Mouse (Mus musculus): ENCODE measurements around the gene Epb41l1.

The Epb41l1 gene

DNA sequence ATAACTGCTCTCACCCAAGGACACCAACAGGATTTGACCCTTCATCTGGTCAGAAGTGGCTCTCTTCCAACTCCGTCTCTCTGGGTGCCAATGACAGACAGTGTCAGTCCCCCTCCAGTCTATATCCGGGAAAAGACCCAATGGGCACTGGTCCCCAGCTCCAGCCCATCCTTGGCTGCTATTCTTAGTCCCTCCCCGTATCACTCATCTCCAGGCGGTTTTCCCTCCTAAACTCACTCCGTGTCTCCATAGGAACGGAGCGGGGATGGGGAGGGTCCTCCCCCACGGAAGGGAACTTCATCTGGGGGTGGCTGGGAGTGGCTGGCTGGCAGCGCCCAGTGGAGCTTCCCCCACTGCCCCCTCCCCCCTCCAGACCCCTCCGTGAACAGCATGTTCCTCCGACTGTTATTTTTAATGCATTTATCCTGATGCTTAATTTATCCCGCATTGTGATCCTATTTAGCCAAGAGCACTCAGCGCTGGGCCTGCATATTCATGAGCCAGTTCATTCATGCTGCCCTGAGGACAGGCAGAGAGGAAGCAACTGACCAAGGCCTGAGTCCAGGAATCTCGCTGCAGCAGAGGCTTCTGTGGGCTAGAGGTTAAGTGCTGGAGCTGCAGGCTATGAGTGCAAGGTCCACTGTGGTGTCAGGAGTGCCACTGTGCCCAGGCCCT, 164.2 kb downstream of the Epb41l1 start:
- intact Hi-C loops (cut with DNase I), result no loop called here

DNA sequence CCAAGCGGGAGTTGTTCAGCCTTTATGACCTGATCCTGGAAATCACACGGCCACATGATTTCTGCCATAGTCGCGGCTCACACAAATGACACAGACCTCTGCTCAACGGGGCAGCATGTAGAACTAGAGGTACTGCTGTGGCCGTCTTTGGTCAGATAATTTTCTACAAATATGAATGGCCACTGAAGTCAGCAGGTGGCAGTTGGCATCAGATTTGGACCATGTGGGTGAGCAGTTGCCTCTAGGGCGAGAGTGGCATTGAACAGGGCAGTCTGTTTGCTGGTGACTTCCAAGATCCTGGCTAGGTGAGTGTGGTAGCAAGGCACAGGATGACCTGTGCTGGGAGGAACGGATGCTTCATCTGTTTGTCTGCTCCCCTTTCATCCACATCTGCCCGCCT, 168.8 kb downstream of the Epb41l1 start:
- intact Hi-C loops (cut with DNase I), result no loop called here

Small RNA genes within 50 kb of the gene (microRNA-seq; reads per million reads assigned to microRNA genes)
- 0 reads per million in 2 experiments for gene Gm22758

Measured in adrenal gland (tissue).